Mouse (Mus musculus): Measurements from ENCODE around the gene Six5.

GRCm38 (mm10) chr7:19095751-19096110 lies 1.3 kb downstream of the Six5 start:
- TF ChIP-seq GATA1 (IDR thresholded peaks at IDR 0.05; ENCODE audit: low read length) (no peak), TAL1 (IDR thresholded peaks at IDR 0.05; ENCODE audit: low read length) (no peak)
